Mouse (Mus musculus) macrophage (primary cell): Measurements from ENCODE around the gene Olfr656. TPM values are rescaled to one million over a fixed set of nuclear protein-coding genes. Genes with fewer than 3 reads are reported as not detected.

ENCODE experiments used
- H3K27ac ChIP-seq: fragments of 350-480 bp; formaldehyde crosslinking; 2 replicates; pipeline ENCODE4 v1.9.0; 2021
- H3K36me3 ChIP-seq: fragments of 350-480 bp; formaldehyde crosslinking; 2 replicates; pipeline ENCODE4 v1.9.0; 2021; ENCODE audit errors: inconsistent target
- H3K4me3 ChIP-seq: fragments of 350-480 bp; formaldehyde crosslinking; 2 replicates; pipeline ENCODE4 v1.9.0; 2021; ENCODE audit errors: inconsistent target
- H3K79me2 ChIP-seq: fragments of 350-480 bp; formaldehyde crosslinking; 2 replicates; pipeline ENCODE4 v1.9.0; 2021; ENCODE audit errors: inconsistent target
- WGBS: methylation state at CpG from one replicate; pipeline ENCODE4 v1.1.7; 2026; ENCODE audit warnings: inconsistent platforms; ENCODE audit not compliant: missing documents; 5-methylcytosine and 5-hydroxymethylcytosine counted together
- polyA plus RNA-seq: library from polyadenylated mRNA; stranded (reverse); fragments of 250-400 nt; gene quantifications from 3 replicates; pipeline ENCODE4 v1.2.4, GENCODE M21; 2018; ENCODE audit warnings: inconsistent platforms
- total RNA-seq, 78 experiments: library from RNA; depleted of rRNA; stranded (reverse); fragments of 250-400 nt; gene quantifications; 1 replicate in 9 of 78; 2 replicates in 24 of 78; 3 replicates in 43 of 78; 4 replicates in 2 of 78; pipeline ENCODE4 v1.2.4; 2018; ENCODE audit warnings: inconsistent platforms in 56 of 78

Olfr656 gene
- total RNA-seq (2018; cell fraction: chromatin; rRNA removed): not detected
- not detected for total RNA-seq (2018; cell fraction: cytosol; rRNA removed)
- total RNA-seq (2018; cell fraction: nucleus; rRNA removed): not detected
- not detected in 3 replicates for polyA plus RNA-seq

DNA sequence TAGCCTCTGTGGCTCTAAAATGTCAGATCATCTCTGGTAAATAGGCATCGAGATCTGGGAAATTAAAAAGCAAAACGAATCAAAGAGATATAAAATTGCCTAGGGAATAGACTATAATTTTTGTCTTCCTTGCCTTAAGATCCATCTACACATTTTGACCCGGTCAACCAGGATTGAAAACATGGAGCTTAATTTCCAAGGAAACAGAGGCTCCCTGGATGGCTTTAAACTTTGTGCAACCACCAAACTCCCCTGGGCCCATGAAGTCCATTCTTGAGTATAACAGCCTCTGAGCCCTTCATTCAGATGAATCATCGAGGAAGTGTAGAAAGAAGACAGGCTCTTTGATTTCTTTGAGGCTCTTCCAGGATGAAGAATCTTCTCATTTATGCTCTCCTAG lies at the start of gene Olfr656:
Gene Olfr656 (plus strand): TSS at position 301 of the 400 bp plus-strand sequence.
- Histone ChIP-seq H3K36me3 (no peaks in the 10 kb centered on the region), H3K79me2 (no peaks in the 10 kb centered on the region), H3K27ac (no peak within 1 kb of the TSS), H3K4me3 (no peak within 1 kb of the TSS)
- WGBS: 81% methylated on average over 4 of the region's 4 CpGs

DNA sequence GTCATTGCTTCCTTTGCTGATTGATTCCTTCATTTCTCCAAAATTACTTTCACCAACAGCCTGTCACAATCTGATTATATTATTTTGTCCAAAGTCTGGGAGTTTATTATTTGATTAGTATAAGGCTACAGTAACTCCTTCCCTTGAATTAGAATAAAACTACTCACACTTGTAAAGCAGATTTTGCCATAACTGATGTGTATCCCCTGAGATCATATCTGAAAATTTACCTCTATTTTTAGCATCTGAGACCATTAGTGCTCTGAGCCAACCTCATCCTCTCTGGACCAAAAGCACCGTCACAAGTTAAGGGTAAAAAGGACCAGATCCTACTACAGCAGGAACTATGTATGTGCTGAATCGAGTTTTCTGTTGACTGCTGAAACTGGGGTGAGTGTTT lies 36.7 kb upstream of the Olfr656 start, which contains the start of gene Olfr653:
Gene Olfr653 (plus strand): TSS at position 301 of the 400 bp plus-strand sequence.
- WGBS: 58% methylated on average over 2 of the region's 2 CpGs

DNA sequence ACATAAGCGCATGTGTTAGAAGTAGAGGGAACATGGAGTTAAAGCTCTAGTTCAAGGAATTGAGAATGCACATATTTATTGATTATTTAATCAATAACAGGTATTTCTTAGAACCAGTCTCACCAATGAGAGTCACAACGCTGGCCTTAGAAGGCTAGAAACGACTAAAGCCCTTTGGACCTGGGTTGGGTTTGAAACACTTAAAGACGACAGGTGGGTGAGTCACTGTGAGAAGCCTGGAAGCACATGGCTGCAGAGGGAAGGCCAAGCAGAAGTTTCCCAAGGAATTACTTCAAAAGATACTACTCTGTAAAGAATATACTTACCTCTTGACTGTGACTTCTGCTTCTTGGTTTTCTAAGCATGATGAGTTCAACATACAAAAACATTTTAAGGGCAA lies 32.9 kb upstream of the Olfr656 start:
- H3K36me3 ChIP-seq: no peaks in the 10 kb centered on the region
- WGBS: 94% methylated on average over 4 of the region's 4 CpGs
- H3K4me3 ChIP-seq: no peak overlapping the region
- no peak overlapping the region for H3K27ac ChIP-seq
- H3K79me2 ChIP-seq: no peaks in the 10 kb centered on the region

More for the DNA sequence above, 36.7 kb upstream of the Olfr656 start, which contains the start of gene Olfr653:
- H3K36me3 ChIP-seq: no peaks in the 10 kb centered on the region
- no peak within 1 kb of the TSS for H3K27ac ChIP-seq
- H3K4me3 ChIP-seq: no peak within 1 kb of the TSS
- H3K79me2 ChIP-seq: no peaks in the 10 kb centered on the region

DNA sequence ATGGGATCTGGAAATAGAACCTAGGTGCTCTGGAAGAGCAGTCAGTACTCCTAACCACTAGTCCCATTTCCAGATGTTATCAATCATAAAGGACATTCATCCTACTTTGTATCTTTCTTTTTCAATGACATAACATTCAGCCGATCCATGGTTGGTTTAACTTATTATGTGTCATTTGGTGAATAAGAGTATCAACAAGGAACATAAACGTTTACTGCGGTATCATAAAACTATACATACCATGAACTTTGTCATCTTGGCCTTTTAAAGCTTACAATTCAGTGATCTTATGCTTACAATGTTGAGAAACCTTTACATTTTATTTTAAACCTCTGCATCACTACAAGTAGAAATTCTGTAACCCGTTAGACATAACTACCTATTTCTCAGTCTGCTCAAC lies 32.3 kb upstream of the Olfr656 start:
- no peak overlapping the region for H3K27ac ChIP-seq
- 93% methylated on average over 4 of the region's 4 CpGs for WGBS
- no peaks in the 10 kb centered on the region for H3K36me3 ChIP-seq

GRCm38 (mm10) chr7:104586725-104587124 lies 27.0 kb upstream of the Olfr656 start, which contains the start of gene Olfr654:
Gene Olfr654, plus strand, starts transcription at chr7:104587025.
- WGBS: 80% methylated on average over 4 of the region's 4 CpGs
- Histone ChIP-seq H3K79me2 (no peaks in the 10 kb centered on the region), H3K27ac (no peak within 1 kb of the TSS), H3K4me3 (no peak within 1 kb of the TSS), H3K36me3 (no peaks in the 10 kb centered on the region)

More for the DNA sequence above, 32.3 kb upstream of the Olfr656 start:
- no peak overlapping the region for H3K4me3 ChIP-seq
- no peaks in the 10 kb centered on the region for H3K79me2 ChIP-seq

GRCm38 (mm10) chr7:104588274-104588673 lies 25.5 kb upstream of the Olfr656 start:
- no peaks in the 10 kb centered on the region for H3K36me3 ChIP-seq
- WGBS: 83% methylated on average over 5 of the region's 5 CpGs
- no peaks in the 10 kb centered on the region for H3K79me2 ChIP-seq
- no peak overlapping the region for H3K4me3 ChIP-seq
- H3K27ac ChIP-seq: no peak overlapping the region

DNA sequence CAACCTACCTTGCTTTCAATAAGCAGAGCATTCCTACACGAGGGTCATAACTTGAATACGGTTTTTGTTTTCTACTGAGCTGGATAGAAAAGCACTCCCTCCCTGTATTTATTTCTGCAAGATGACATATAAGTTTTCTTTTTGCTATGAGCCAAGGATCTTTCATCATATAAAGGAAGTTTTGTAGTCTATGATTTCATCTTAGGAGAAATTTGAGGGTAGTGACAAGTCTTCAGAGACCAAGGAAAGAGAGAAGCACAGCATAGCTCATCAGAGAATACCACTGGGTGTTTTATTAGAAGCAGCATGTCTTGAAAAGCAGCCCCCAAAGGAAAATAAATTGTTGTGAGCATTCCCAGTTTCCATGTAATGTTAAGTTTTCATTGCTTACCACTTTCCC lies 12.1 kb upstream of the Olfr656 start, which contains the start of gene Olfr655:
Gene Olfr655 (minus strand): TSS at position 101 of the 400 bp plus-strand sequence.
- H3K36me3 ChIP-seq: no peaks in the 10 kb centered on the region
- no peak within 1 kb of the TSS for H3K4me3 ChIP-seq
- no peaks in the 10 kb centered on the region for H3K79me2 ChIP-seq
- 100% methylated on average over 2 of the region's 2 CpGs for WGBS
- no peak within 1 kb of the TSS for H3K27ac ChIP-seq

GRCm38 (mm10) chr7:104603173-104603572 lies 10.6 kb upstream of the Olfr656 start:
- H3K27ac ChIP-seq: no peak overlapping the region
- no peaks in the 10 kb centered on the region for H3K36me3 ChIP-seq
- H3K4me3 ChIP-seq: no peak overlapping the region
- H3K79me2 ChIP-seq: no peaks in the 10 kb centered on the region
- WGBS: 6% methylated on average over 3 of the region's 3 CpGs

GRCm38 (mm10) chr7:104604727-104605126 lies 9.0 kb upstream of the Olfr656 start:
- Histone ChIP-seq H3K36me3 (no peaks in the 10 kb centered on the region), H3K27ac (no peak overlapping the region), H3K4me3 (no peak overlapping the region), H3K79me2 (no peaks in the 10 kb centered on the region)

GRCm38 (mm10) chr7:104624494-104624893 lies 10.7 kb downstream of the Olfr656 start, which contains the start of gene Olfr657:
Gene Olfr657, plus strand, starts transcription at chr7:104624794.
- Histone ChIP-seq H3K79me2 (no peaks in the 10 kb centered on the region), H3K36me3 (no peaks in the 10 kb centered on the region), H3K27ac (no peak within 1 kb of the TSS), H3K4me3 (no peak within 1 kb of the TSS)

DNA sequence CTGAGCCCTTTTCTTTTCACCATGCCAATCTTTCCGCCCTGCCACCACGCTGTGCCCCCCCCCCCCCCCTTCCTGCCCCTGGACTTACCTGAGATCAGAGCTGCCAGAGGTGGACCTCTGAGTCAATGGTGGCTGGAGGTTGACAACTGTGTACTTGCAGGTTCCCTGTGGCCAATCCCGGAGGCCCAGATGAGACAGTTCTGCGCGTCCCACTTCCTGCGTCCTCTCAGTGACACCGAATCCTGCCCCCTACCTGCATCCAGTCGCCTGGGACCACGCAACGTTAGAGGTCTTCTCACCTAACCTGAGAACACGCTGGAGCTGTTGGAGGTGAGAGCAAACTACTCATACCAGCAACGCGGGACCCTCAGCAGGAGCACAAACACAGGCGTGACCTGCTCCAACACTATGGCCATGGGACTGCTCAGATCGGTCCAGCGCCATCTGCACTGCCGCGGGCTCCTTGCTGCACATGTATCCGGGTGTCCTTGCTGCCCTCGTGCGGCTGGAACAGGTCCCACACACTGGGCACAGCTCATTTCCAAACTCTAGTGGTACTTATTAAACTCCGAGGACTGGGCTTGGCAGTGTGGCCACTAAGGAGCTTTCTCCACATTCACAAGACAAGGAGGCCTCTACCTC lies 33.2 kb downstream of the Olfr656 start, which contains the start of gene Olfr658:
Gene Olfr658 (minus strand): TSS at position 465 of the 642 bp plus-strand sequence.
- WGBS: 25% methylated on average over 20 of the region's 22 CpGs
- Histone ChIP-seq H3K79me2 (no peaks in the 10 kb centered on the region), H3K27ac (no peak within 1 kb of the TSS), H3K4me3 (no peak within 1 kb of the TSS), H3K36me3 (no peaks in the 10 kb centered on the region)

GRCm38 (mm10) chr7:104666453-104666852 lies 52.7 kb downstream of the Olfr656 start, which contains the start of gene Olfr659:
Gene Olfr659, plus strand, starts transcription at chr7:104666753.
- Histone ChIP-seq H3K36me3 (no peaks in the 10 kb centered on the region), H3K4me3 (no peak within 1 kb of the TSS), H3K27ac (no peak within 1 kb of the TSS), H3K79me2 (no peaks in the 10 kb centered on the region)
- 90% methylated on average over 3 of the region's 3 CpGs for WGBS

Other genes with a start within 250 kb of the Olfr656 start
- 1.1 to 4.5 TPM (median 1.8 TPM) in 3 replicates for gene Trim30b, start 244.1 kb upstream of the Olfr656 start, polyA plus RNA-seq
- gene Trim30c, start 213.1 kb upstream of the Olfr656 start, polyA plus RNA-seq: 8.9 to 43.2 TPM (median 17.1 TPM) in 3 replicates
- 101 to 215 TPM (median 103 TPM) in 3 replicates for gene Trim30a, start 148.8 kb upstream of the Olfr656 start, polyA plus RNA-seq
- gene Trim30d, start 106.1 kb upstream of the Olfr656 start, polyA plus RNA-seq: 39.9 to 81.2 TPM (median 40.8 TPM) in 3 replicates
- gene Olfr651, start 63.8 kb upstream of the Olfr656 start, polyA plus RNA-seq: not detected in 3 replicates
- gene Olfr652, start 53.1 kb upstream of the Olfr656 start, polyA plus RNA-seq: not detected in 3 replicates
- not detected in 3 replicates for gene Olfr653, start 36.6 kb upstream of the Olfr656 start, polyA plus RNA-seq
- not detected in 3 replicates for gene Olfr654, start 26.9 kb upstream of the Olfr656 start, polyA plus RNA-seq
- not detected in 3 replicates for gene Olfr655, start 12.2 kb upstream of the Olfr656 start, polyA plus RNA-seq
- gene Olfr657, start 10.8 kb downstream of the Olfr656 start, polyA plus RNA-seq: not detected in 3 replicates
- gene Olfr658, start 33.4 kb downstream of the Olfr656 start, polyA plus RNA-seq: 0.07 TPM in 1 of 3 replicates, not detected in the others
- gene Olfr659, start 52.8 kb downstream of the Olfr656 start, polyA plus RNA-seq: not detected in 3 replicates
- not detected in 3 replicates for gene Olfr661, start 72.5 kb downstream of the Olfr656 start, polyA plus RNA-seq
- gene Usp17le, start 163.5 kb downstream of the Olfr656 start, polyA plus RNA-seq: not detected in 3 replicates
- not detected in 3 replicates for gene Usp17lb, start 228.6 kb downstream of the Olfr656 start, polyA plus RNA-seq
- not detected in 3 replicates for gene Usp17la, start 243.1 kb downstream of the Olfr656 start, polyA plus RNA-seq